Mouse (Mus musculus): ENCODE results near the gene Tlcd2. TPM values are rescaled to one million over a fixed set of nuclear protein-coding genes. Genes with fewer than 3 reads are reported as not detected.

Tlcd2 gene
- polyA plus RNA-seq, 1 experiment from 2014 or later = 21.3 TPM

DNA sequence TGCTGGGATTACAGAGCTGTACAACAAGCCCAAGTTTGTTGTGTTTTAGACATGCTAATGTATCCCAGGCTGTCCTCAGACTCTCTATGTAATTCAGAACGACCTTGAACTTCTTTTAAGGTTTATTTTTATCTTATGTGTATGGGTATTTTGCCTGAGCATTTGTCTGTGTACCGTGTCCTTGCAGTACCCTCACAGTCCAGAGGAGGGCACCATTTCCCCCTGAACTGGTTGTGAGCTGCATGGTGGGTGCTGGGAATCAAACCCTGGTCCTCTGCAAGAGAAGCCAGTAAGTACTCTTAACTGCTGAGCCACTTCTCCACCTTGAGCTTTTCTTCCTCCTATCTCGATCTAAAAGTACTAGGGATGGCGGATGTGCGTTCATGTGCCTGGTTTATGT lies 27.4 kb upstream of the Tlcd2 start:
- H3K9me3 ChIP-seq = peaks cover 6% of the 10 kb centered on the region
- peaks cover 10% of the 10 kb centered on the region; the same call in 1 of the 2 replicates for H3K4me1 ChIP-seq
- no peaks in the 10 kb centered on the region for H3K36me3 ChIP-seq
- H3K27me3 ChIP-seq (ENCODE audit: insufficient read depth, poor library complexity, severe bottlenecking) = 0 out of 2 replicates have a peak, but pooled peaks cover 5% of the 10 kb centered on the region
- no peak overlapping the region for H3K27ac ChIP-seq
- no peak for DNase-seq (ENCODE audit: low spot score)
- no peak overlapping the region for H3K4me3 ChIP-seq
- 87% methylated on average over 5 of the region's 5 CpGs for WGBS

DNA sequence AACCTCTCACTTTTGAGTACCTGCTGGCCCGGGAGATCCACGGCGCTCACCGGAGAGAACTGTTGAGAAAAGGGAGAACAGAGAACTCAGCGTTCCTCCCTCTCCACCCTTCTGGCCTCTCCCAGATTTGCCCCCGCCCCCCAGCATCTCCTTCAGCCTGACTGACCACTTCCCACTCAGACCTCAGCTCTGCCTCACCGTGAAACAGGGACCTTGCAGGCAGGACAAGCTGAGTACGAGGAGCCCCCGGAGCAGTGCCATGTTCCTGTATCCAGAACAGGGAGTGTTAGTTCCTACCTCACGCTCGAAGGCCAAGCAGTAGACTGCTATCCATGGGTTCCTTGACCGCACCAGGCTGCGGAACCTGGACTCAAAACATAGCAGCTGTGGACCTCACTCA lies 23.3 kb upstream of the Tlcd2 start:
- peaks cover 25% of the 10 kb centered on the region for H3K36me3 ChIP-seq
- H3K27me3 ChIP-seq (ENCODE audit: insufficient read depth, poor library complexity, severe bottlenecking) = 0 out of 2 replicates have a peak, but pooled peaks cover 5% of the 10 kb centered on the region
- H3K4me1 ChIP-seq = peaks cover 10% of the 10 kb centered on the region; the same call in 1 of the 2 replicates
- peak overlapping the region; percentile 18; the same call in 1 of the 2 replicates for H3K4me3 ChIP-seq
- no peak overlapping the region for H3K27ac ChIP-seq
- 81% methylated on average over 13 of the region's 13 CpGs for WGBS
- no peak for DNase-seq (ENCODE audit: low spot score)
- H3K9me3 ChIP-seq = peaks cover 6% of the 10 kb centered on the region

DNA sequence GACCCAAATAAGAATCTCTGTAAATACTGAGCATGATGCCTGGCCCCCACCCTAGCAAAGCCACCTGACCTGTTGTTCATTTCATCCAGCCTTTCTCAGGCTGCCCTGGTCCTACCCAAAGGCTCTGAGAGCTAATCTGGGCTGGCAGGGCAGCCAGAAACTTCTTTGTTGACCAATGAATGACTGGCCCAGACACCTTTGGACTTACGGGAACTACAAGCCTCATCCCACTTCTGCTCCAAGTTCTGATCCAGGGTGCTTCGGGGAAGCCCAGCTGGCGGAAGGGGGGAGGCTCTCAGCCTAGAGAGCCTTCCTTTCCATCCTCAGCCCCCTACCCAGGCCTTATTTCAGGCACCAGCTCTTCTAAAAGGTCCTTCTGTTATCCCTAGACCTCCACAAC lies 22.7 kb upstream of the Tlcd2 start:
- Histone ChIP-seq H3K4me1 (peaks cover 14% of the 10 kb centered on the region), H3K27ac (no peak overlapping the region), H3K36me3 (peaks cover 26% of the 10 kb centered on the region), H3K9me3 (peaks cover 6% of the 10 kb centered on the region), H3K27me3 (ENCODE audit: insufficient read depth, poor library complexity, severe bottlenecking) (0 out of 2 replicates have a peak, but pooled peaks cover 5% of the 10 kb centered on the region), H3K4me3 (no peak overlapping the region)
- no peak for DNase-seq (ENCODE audit: low spot score)
- WGBS = 89% methylated on average over 3 of the region's 3 CpGs

- Histone ChIP-seq H3K9me3 (peaks cover 2% of the 10 kb centered on the region), H3K27me3 (ENCODE audit: insufficient read depth, poor library complexity, severe bottlenecking) (0 out of 2 replicates have a peak, but pooled peaks cover 5% of the 10 kb centered on the region), H3K36me3 (peaks cover 32% of the 10 kb centered on the region), H3K4me3 (no peak within 1 kb of the TSS; the same call in 1 of the 2 replicates), H3K4me1 (peaks cover 20% of the 10 kb centered on the region), H3K27ac (no peak within 1 kb of the TSS)
- DNase-seq (ENCODE audit: low spot score) = no peak
- 83% methylated on average over 6 of the region's 6 CpGs for WGBS
Observed at GRCm38 (mm10) chr11:75439363-75439762, 22.2 kb upstream of the Tlcd2 start, which contains the start of gene Serpinf2. TSS of gene Serpinf2 (minus strand) at chr11:75439591.

DNA sequence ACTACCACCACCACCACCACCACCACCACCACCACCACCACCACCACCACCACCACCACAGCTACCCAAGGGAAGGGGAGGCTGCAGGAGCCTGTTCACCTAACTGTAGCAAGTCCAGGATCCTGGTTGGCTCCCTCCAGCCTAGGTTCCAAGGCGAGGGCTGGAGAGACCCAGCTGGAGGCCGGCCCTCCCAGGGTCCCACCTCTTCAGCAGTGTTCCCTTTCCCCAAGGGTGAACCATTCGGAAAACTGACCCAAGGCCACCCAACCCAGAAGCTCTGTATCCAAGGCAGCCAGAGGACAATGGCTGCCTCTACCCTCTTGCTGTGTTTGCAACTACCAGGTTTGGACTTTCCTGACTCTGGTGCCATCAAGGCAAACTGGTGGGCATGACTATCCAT lies 21.6 kb upstream of the Tlcd2 start:
- Histone ChIP-seq H3K4me3 (no peak overlapping the region), H3K9me3 (no peaks in the 10 kb centered on the region), H3K36me3 (peaks cover 38% of the 10 kb centered on the region), H3K27ac (no peak overlapping the region), H3K27me3 (ENCODE audit: insufficient read depth, poor library complexity, severe bottlenecking) (0 out of 2 replicates have a peak, but pooled peaks cover 5% of the 10 kb centered on the region), H3K4me1 (peaks cover 26% of the 10 kb centered on the region)
- WGBS = 80% methylated on average over 3 of the region's 3 CpGs
- DNase-seq (ENCODE audit: low spot score) = no peak

DNA sequence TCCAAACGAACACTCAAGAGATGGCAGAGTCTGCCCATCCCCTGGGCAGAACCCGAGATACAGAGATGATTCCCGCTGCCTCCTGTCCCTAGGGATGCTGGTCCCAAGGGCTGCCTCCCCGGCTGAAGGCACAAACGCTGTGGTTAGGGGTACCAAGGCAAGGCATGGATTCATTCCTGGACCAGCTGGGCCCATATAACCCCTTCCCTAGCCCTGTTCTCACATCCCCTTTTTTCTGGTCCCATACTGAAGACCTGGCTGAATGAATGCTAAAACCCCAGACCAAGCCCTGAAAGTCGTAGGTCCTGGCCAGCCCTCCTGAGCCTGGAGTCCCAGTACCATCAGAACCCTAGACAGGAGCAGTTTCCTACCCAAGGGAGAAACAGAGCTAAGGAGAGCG lies 20.5 kb upstream of the Tlcd2 start:
- no peak for DNase-seq (ENCODE audit: low spot score)
- no peak overlapping the region for H3K4me3 ChIP-seq
- WGBS = 78% methylated on average over 7 of the region's 7 CpGs
- H3K36me3 ChIP-seq = peaks cover 45% of the 10 kb centered on the region
- peaks cover 31% of the 10 kb centered on the region for H3K4me1 ChIP-seq
- H3K9me3 ChIP-seq = no peaks in the 10 kb centered on the region
- 0 out of 2 replicates have a peak, but pooled peaks cover 5% of the 10 kb centered on the region for H3K27me3 ChIP-seq (ENCODE audit: insufficient read depth, poor library complexity, severe bottlenecking)
- H3K27ac ChIP-seq = no peak overlapping the region

DNA sequence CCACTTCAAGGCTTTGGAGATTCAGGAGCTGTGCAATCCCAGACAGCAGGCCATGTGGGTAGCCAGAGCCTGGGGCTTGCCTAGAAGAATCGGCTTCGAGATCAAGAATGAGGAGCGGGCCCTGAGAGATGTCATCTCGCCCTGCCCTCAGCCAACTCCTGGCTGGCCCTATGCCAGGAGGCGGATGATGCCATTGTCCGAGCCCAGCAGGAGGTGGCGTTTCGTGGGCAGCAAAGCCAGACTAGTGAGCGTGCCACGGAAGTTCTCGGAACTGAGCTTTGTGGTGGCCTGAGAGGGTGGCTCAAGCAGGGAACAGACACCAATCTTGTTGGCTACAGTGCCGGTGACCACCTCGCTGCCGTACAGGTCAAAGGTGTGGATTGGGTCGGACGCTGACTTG lies 19.9 kb upstream of the Tlcd2 start:
- H3K9me3 ChIP-seq = no peaks in the 10 kb centered on the region
- H3K36me3 ChIP-seq = peaks cover 45% of the 10 kb centered on the region
- H3K27ac ChIP-seq = no peak overlapping the region
- WGBS = 93% methylated on average over 16 of the region's 16 CpGs
- DNase-seq (ENCODE audit: low spot score) = no peak
- H3K4me3 ChIP-seq = no peak overlapping the region
- peaks cover 28% of the 10 kb centered on the region for H3K4me1 ChIP-seq
- H3K27me3 ChIP-seq (ENCODE audit: insufficient read depth, poor library complexity, severe bottlenecking) = 0 out of 2 replicates have a peak, but pooled peaks cover 5% of the 10 kb centered on the region

DNA sequence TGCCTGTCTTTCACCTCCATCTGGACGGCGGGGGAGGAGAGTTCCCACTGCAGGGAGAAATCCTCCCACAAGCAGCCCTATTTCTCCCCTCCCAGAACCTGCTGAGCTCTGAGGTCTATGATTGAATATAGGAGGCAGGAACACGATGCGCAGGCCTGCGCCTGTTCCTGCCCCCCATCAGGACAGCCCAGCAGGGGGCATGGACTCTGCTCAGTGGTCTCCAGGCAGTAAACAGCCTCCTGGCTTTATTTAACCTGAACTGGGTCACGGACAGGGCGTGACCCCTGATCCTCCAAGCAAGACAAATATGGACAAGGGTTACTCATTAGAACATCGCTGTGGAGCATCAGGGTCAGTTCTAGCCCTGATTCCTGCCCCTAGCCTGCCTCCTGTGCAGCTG lies 17.8 kb upstream of the Tlcd2 start:
- Histone ChIP-seq H3K9me3 (no peaks in the 10 kb centered on the region), H3K4me1 (peaks cover 22% of the 10 kb centered on the region), H3K27me3 (ENCODE audit: insufficient read depth, poor library complexity, severe bottlenecking) (no peaks in the 10 kb centered on the region), H3K4me3 (no peak overlapping the region), H3K27ac (peak overlapping the region; percentile 7; the same call in 1 of the 2 replicates), H3K36me3 (peaks cover 64% of the 10 kb centered on the region)
- DNase-seq (ENCODE audit: low spot score) = no peak
- 70% methylated on average over 8 of the region's 8 CpGs for WGBS

DNA sequence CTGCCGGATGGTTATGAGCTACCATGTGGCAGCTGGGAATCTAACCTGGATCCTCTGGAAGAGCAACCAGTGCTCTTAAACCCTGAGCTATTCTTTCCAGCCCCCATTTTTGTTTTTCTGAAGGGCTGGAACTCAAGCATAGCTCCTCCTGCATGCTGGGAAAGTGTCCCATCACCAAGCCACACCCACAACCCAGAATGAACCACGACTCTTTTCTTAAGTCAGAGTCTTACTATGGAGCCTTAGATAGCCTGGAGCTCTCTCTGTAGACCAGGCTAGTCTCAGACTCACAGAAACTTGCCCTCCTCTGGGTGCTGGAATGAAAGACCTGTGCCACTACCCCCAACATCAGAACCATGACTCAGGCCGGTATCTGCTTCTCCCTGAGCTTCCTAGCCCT lies 12.9 kb upstream of the Tlcd2 start:
- no peaks in the 10 kb centered on the region for H3K27me3 ChIP-seq (ENCODE audit: insufficient read depth, poor library complexity, severe bottlenecking)
- DNase-seq (ENCODE audit: low spot score) = no peak
- peaks cover 47% of the 10 kb centered on the region for H3K4me1 ChIP-seq
- no peak overlapping the region for H3K4me3 ChIP-seq
- peaks cover 62% of the 10 kb centered on the region for H3K36me3 ChIP-seq
- H3K9me3 ChIP-seq = no peaks in the 10 kb centered on the region
- WGBS = 78% methylated on average over 3 of the region's 3 CpGs
- H3K27ac ChIP-seq = peak overlapping the region; percentile 48; the same call in 1 of the 2 replicates

DNA sequence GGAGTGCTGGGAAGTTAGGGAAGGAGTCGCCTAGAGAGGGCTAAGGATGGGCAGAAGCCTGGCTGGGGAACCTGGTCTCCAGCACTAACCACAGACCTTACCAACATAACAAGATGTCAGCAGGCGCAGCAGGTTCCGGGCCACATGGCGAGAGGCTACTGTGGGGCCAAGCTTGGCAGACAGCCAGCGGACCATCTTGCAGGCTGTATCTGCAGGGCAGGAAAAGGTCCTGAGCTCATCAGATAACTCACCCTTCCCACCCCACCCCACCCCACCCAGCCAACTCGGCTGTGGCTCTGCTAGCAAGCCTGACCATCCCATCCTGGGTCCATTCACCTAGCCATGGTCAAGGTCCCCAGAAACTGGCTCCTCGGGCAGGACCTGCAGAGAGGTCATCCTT lies 11.8 kb upstream of the Tlcd2 start:
- Histone ChIP-seq H3K27ac (no peak overlapping the region), H3K9me3 (no peaks in the 10 kb centered on the region), H3K4me3 (no peak overlapping the region), H3K27me3 (ENCODE audit: insufficient read depth, poor library complexity, severe bottlenecking) (no peaks in the 10 kb centered on the region), H3K4me1 (peaks cover 47% of the 10 kb centered on the region), H3K36me3 (peaks cover 52% of the 10 kb centered on the region)
- DNase-seq (ENCODE audit: low spot score) = peak; percentile 87
- WGBS = 71% methylated on average over 7 of the region's 7 CpGs

DNA sequence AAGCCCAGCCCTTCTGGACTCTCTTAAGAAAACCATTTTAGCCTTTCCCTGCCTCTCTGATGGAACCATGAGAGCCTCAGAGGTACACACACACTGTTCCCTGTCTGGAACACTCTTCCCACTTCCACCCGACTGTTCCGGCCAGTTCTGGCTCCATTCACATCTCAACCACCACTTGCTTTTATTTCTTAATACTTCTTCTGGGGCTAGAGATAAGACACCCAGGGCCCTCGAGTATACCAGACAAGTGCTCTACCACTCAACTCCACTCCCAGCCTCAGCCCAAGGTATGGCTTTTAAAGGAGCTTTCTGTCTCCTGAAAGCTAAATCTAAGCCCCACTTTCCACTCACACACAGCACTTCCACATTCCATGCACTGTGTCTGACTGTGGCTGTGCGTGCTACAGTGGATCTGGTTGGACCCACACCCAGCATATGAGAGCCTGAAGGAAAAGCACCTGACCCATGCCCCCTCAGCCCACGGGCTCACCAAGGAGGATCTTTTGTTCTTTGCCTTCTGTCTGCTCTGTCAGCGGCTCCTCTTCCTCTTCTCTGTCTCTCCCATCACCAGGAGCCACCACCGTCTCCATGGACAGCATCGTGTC lies 11.1 kb upstream of the Tlcd2 start:
- DNase-seq (ENCODE audit: low spot score) = no peak
- Histone ChIP-seq H3K27me3 (ENCODE audit: insufficient read depth, poor library complexity, severe bottlenecking) (no peaks in the 10 kb centered on the region), H3K27ac (peak overlapping the region; percentile 72; the same call in 1 of the 2 replicates), H3K4me3 (no peak overlapping the region), H3K36me3 (peaks cover 45% of the 10 kb centered on the region), H3K9me3 (no peaks in the 10 kb centered on the region), H3K4me1 (peaks cover 46% of the 10 kb centered on the region)
- 79% methylated on average over 8 of the region's 8 CpGs for WGBS

GRCm38 (mm10) chr11:75450936-75451335 lies 10.6 kb upstream of the Tlcd2 start:
- Histone ChIP-seq H3K27me3 (ENCODE audit: insufficient read depth, poor library complexity, severe bottlenecking) (no peaks in the 10 kb centered on the region), H3K36me3 (peaks cover 42% of the 10 kb centered on the region), H3K27ac (peak overlapping the region; percentile 72), H3K9me3 (no peaks in the 10 kb centered on the region), H3K4me1 (peaks cover 44% of the 10 kb centered on the region), H3K4me3 (no peak overlapping the region)
- 70% methylated on average over 15 of the region's 15 CpGs for WGBS
- DNase-seq (ENCODE audit: low spot score) = no peak

DNA sequence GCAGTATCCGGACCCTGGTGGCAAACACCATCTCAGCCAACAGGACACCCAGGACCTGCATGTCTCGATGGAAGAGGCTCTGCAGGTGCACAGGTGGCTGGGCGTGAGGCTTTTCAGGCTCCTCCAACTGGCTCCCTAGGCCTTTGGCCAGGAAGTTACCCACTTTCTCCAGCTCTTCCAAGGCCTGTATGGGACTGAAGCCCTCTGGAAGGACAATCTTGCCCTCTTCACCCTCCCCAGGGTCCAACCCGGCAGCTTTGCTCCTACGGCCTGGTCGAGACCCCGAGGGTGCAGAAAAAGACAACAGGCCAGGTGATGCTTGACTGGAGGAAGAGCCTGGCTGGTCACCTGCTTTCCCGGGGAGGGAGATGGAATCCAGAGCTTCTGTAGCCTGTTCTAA lies 9.4 kb upstream of the Tlcd2 start:
- Histone ChIP-seq H3K4me1 (peaks cover 44% of the 10 kb centered on the region), H3K4me3 (no peak overlapping the region), H3K36me3 (peaks cover 38% of the 10 kb centered on the region), H3K27me3 (ENCODE audit: insufficient read depth, poor library complexity, severe bottlenecking) (no peaks in the 10 kb centered on the region), H3K9me3 (no peaks in the 10 kb centered on the region), H3K27ac (no peak overlapping the region)
- no peak for DNase-seq (ENCODE audit: low spot score)
- WGBS = 93% methylated on average over 8 of the region's 8 CpGs

Data from heart, embryonic 10.5 days (tissue).